Mouse (Mus musculus) spleen, embryonic (tissue): ENCODE data around the gene Doc2a.

Source experiments
- CTCF ChIA-PET: fragments of 350-600 bp; sonication (Branson Sonifier 250); formaldehyde crosslinking; loops from one replicate; lab custom pipeline; 2022; lab: Charles Lee

The Doc2a gene

GRCm38 (mm10) chr7:126822741-126823140, 24.5 kb upstream of the Doc2a start:
- CTCF ChIA-PET = interaction anchor here (0.7 kb wide), 1 partner anchor 42 kb away, joined by 3 read pairs; no protein-coding TSS in a partner anchor

- CTCF ChIA-PET = interaction anchor here (0.6 to 0.7 kb wide), 3 partner anchors 43 to 180 kb away, joined by 3 to 4 read pairs (median 3); no protein-coding TSS in a partner anchor
Observed at GRCm38 (mm10) chr7:126823202-126823711, 24.0 kb upstream of the Doc2a start.

- CTCF ChIA-PET = interaction anchor here (0.6 kb wide), 1 partner anchor 38 kb away, joined by 4 read pairs; the partner anchor contains the start of gene Ino80e
Observed at GRCm38 (mm10) chr7:126823940-126824339, 23.3 kb upstream of the Doc2a start.

GRCm38 (mm10) chr7:126825403-126825802, 21.8 kb upstream of the Doc2a start:
- CTCF ChIA-PET = interaction anchor here (0.5 kb wide), 1 partner anchor 134 kb away, joined by 5 read pairs; no protein-coding TSS in a partner anchor

GRCm38 (mm10) chr7:126825952-126826351, 21.3 kb upstream of the Doc2a start:
- CTCF ChIA-PET = interaction anchor here (0.5 kb wide), 1 partner anchor 133 kb away, joined by 5 read pairs; no protein-coding TSS in a partner anchor

GRCm38 (mm10) chr7:126831539-126831938, 15.7 kb upstream of the Doc2a start, which contains the start of gene 4930451I11Rik:
Gene 4930451I11Rik (minus strand): TSS chr7:126831639.
- CTCF ChIA-PET = no interaction called here

GRCm38 (mm10) chr7:126832036-126832598, 15.1 kb upstream of the Doc2a start:
- CTCF ChIA-PET = interaction anchor here (0.6 kb wide), 1 partner anchor 159 kb away, joined by 6 read pairs; no protein-coding TSS in a partner anchor

GRCm38 (mm10) chr7:126833294-126833693, 13.9 kb upstream of the Doc2a start:
- CTCF ChIA-PET = interaction anchor here (0.6 to 0.8 kb wide), 4 partner anchors 28 to 489 kb away, joined by 3 to 4 read pairs (median 3); partner anchors contain the start of gene Hirip3

- CTCF ChIA-PET = no interaction called here
Observed at GRCm38 (mm10) chr7:126843276-126843675, 3.9 kb upstream of the Doc2a start.

GRCm38 (mm10) chr7:126845516-126845915, 1.7 kb upstream of the Doc2a start:
- CTCF ChIA-PET = no interaction called here

- CTCF ChIA-PET = no interaction called here
Observed at GRCm38 (mm10) chr7:126847421-126848398, 494 bp downstream of the Doc2a start.

- CTCF ChIA-PET = no interaction called here
Observed at GRCm38 (mm10) chr7:126848794-126849193, 1.6 kb downstream of the Doc2a start.

GRCm38 (mm10) chr7:126850161-126850560, 2.9 kb downstream of the Doc2a start:
- CTCF ChIA-PET = no interaction called here

- CTCF ChIA-PET = no interaction called here
Observed at GRCm38 (mm10) chr7:126851192-126851591, 4.0 kb downstream of the Doc2a start.

- CTCF ChIA-PET = interaction anchor here (0.6 kb wide), 1 partner anchor 258 kb away, joined by 3 read pairs; no protein-coding TSS in a partner anchor
Observed at GRCm38 (mm10) chr7:126853454-126853853, 6.2 kb downstream of the Doc2a start.

GRCm38 (mm10) chr7:126855641-126856040, 8.4 kb downstream of the Doc2a start:
- CTCF ChIA-PET = no interaction called here

- CTCF ChIA-PET = no interaction called here
Observed at GRCm38 (mm10) chr7:126856741-126857420, 9.7 kb downstream of the Doc2a start.

GRCm38 (mm10) chr7:126860987-126861386, 13.8 kb downstream of the Doc2a start:
- CTCF ChIA-PET = interaction anchor here (0.6 kb wide), 2 partner anchors 52 to 227 kb away, joined by 4 read pairs; no protein-coding TSS in a partner anchor

GRCm38 (mm10) chr7:126861429-126862130, 14.4 kb downstream of the Doc2a start, which contains the start of gene Hirip3:
Gene Hirip3 (plus strand): TSS chr7:126861972.
- CTCF ChIA-PET = interaction anchor here (0.6 to 1.6 kb wide), 4 partner anchors 23 to 193 kb away, joined by 4 to 7 read pairs (median 4); partner anchors contain the start of gene Taok2
